Mouse (Mus musculus) forebrain, embryonic 14.5 days (tissue): ENCODE results near the gene Col1a1. TPM values are rescaled to one million over a fixed set of nuclear protein-coding genes. Genes with fewer than 3 reads are reported as not detected.

Source experiments
- ATAC-seq: fragments of 200-750 bp; cut with Nextera tagmentation; 2 replicates; pipeline ENCODE4 v1.8.0; 2017; ENCODE audit warnings: mild to moderate bottlenecking, moderate library complexity
- DNase-seq: peaks from one replicate; pipeline ENCODE4 v3.0.0-alpha.2; 2015; ENCODE audit warnings: low spot score
- H3K27ac ChIP-seq: fragments of 300-500 bp; sonication (generic); 2 replicates; pipeline ENCODE4 v1.5.1; 2014; ENCODE audit warnings: low read depth, mild to moderate bottlenecking, control low read depth, low read length, moderate library complexity
- H3K27me3 ChIP-seq: fragments of 300-500 bp; sonication (generic); replicated peaks from 2 replicates; pipeline ENCODE4 v1.6.1; 2014; ENCODE audit warnings: low read length, control low read depth, mixed read lengths; ENCODE audit not compliant: control insufficient read depth, insufficient read depth
- H3K36me3 ChIP-seq: fragments of 300-500 bp; sonication (generic); 2 replicates; pipeline ENCODE4 v1.6.1; 2014; ENCODE audit warnings: low read length, control low read depth; ENCODE audit not compliant: control insufficient read depth, insufficient read depth
- H3K4me1 ChIP-seq: fragments of 300-500 bp; sonication (generic); 2 replicates; pipeline ENCODE4 v1.6.1; 2014; ENCODE audit warnings: antibody characterized with exemption, low read length, control low read depth; ENCODE audit not compliant: control insufficient read depth, insufficient read depth
- H3K4me2 ChIP-seq: fragments of 300-500 bp; sonication (generic); 2 replicates; pipeline ENCODE4 v1.6.1; 2014; ENCODE audit warnings: mild to moderate bottlenecking, control low read depth, low read length
- H3K4me3 ChIP-seq: fragments of 300-500 bp; sonication (generic); 2 replicates; pipeline ENCODE4 v1.5.1; 2014; ENCODE audit warnings: low read depth, low read length, control low read depth
- H3K9ac ChIP-seq: fragments of 300-500 bp; sonication (generic); 2 replicates; pipeline ENCODE4 v1.6.1; 2014; ENCODE audit warnings: mild to moderate bottlenecking, low read length, control low read depth, moderate library complexity
- H3K9me3 ChIP-seq: fragments of 300-500 bp; sonication (generic); replicated peaks from 2 replicates; pipeline ENCODE4 v1.6.1; 2016; ENCODE audit warnings: low read length, control low read depth, mixed read lengths; ENCODE audit not compliant: control insufficient read depth
- WGBS: fragments of 180-500 bp; shearing (Covaris S2); extraction: QIAGEN DNeasy Blood & Tissue Kit; methylation state at CpG from one replicate; pipeline ENCODE4 v1.1.7; 2014; 5-methylcytosine and 5-hydroxymethylcytosine counted together
- polyA plus RNA-seq: library from polyadenylated mRNA; unstranded; fragments of >200 nt; fragmentation: Nextera tagmentation; extraction: Ambion mirVana; gene quantifications from 2 replicates; pipeline ENCODE4 v1.2.1, GENCODE M21; 2014

Gene Col1a1
- polyA plus RNA-seq, 1 experiment from 2014 or later: 20.6 TPM

- no peak overlapping the region for H3K27ac ChIP-seq
- no peaks in the 10 kb centered on the region for H3K36me3 ChIP-seq
- H3K9ac ChIP-seq: no peak overlapping the region
- no peak overlapping the region for H3K4me3 ChIP-seq
- no peaks in the 10 kb centered on the region for H3K9me3 ChIP-seq
- WGBS: 50% methylated on average over 4 of the region's 4 CpGs
- no peak overlapping the region for H3K4me2 ChIP-seq
- no peak for DNase-seq
- H3K27me3 ChIP-seq: no peaks in the 10 kb centered on the region
- ATAC-seq: no peak
- H3K4me1 ChIP-seq: peaks cover 4% of the 10 kb centered on the region; the same call in 1 of the 2 replicates
These were observed 37.3 kb downstream of the Col1a1 start for GRCm38 (mm10) chr11:94973313-94973712.

DNA sequence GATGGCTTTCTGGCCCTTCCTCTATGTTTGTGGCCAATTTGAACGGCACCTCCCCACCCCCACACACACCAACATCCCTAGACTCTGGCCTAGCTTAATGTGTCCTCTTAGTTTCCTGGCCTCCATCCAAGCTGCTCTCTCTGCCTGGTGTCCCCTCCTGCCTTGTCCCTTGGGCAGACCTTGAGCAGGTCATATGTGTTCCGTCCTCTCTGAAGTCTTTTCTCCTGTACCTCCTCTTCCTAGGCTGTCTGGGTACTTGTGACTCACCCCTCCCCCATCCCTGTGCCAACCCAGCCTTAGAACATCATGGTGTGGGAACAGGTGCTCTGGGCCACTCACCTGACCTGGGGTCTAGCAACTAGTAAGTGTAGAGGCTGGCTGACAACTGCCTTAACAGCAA is 38.9 kb downstream of the Col1a1 start:
- Histone ChIP-seq H3K4me2 (no peak overlapping the region), H3K4me1 (peaks cover 7% of the 10 kb centered on the region; the same call in 1 of the 2 replicates), H3K36me3 (no peaks in the 10 kb centered on the region), H3K4me3 (no peak overlapping the region), H3K9me3 (no peaks in the 10 kb centered on the region), H3K27me3 (no peaks in the 10 kb centered on the region), H3K9ac (no peak overlapping the region), H3K27ac (no peak overlapping the region)
- DNase-seq (no peak), ATAC-seq (no peak)
- 92% methylated on average over 2 of the region's 2 CpGs for WGBS

- Histone ChIP-seq H3K36me3 (no peaks in the 10 kb centered on the region), H3K4me2 (no peak within 1 kb of the TSS), H3K9ac (no peak within 1 kb of the TSS), H3K27ac (no peak within 1 kb of the TSS), H3K9me3 (no peaks in the 10 kb centered on the region), H3K4me1 (peaks cover 7% of the 10 kb centered on the region; the same call in 1 of the 2 replicates), H3K4me3 (no peak within 1 kb of the TSS), H3K27me3 (no peaks in the 10 kb centered on the region)
- DNase-seq: no peak
- 77% methylated on average over 5 of the region's 5 CpGs for WGBS
- ATAC-seq: no peak
These were observed 40.2 kb downstream of the Col1a1 start, which contains the start of gene Sgca for GRCm38 (mm10) chr11:94976199-94976598. Sgca (minus strand) TSS chr11:94976327.

GRCm38 (mm10) chr11:94978178-94978915 is 42.3 kb downstream of the Col1a1 start:
- H3K27me3 ChIP-seq: no peaks in the 10 kb centered on the region
- peaks cover 7% of the 10 kb centered on the region; the same call in 1 of the 2 replicates for H3K4me1 ChIP-seq
- ATAC-seq (peak; percentile 74), DNase-seq (peak; percentile 58)
- H3K27ac ChIP-seq: peak overlapping the region; percentile 96
- H3K4me2 ChIP-seq: peak overlapping the region; percentile 49
- no peaks in the 10 kb centered on the region for H3K36me3 ChIP-seq
- 35% methylated on average over 9 of the region's 9 CpGs for WGBS
- H3K9ac ChIP-seq: peak overlapping the region; percentile 70
- H3K4me3 ChIP-seq: peak overlapping the region; percentile 21
- H3K9me3 ChIP-seq: no peaks in the 10 kb centered on the region

GRCm38 (mm10) chr11:94978947-94979346 is 42.9 kb downstream of the Col1a1 start:
- Histone ChIP-seq H3K9ac (peak overlapping the region; percentile 70), H3K4me3 (peak overlapping the region; percentile 21), H3K4me1 (peaks cover 7% of the 10 kb centered on the region; the same call in 1 of the 2 replicates), H3K27me3 (no peaks in the 10 kb centered on the region), H3K36me3 (no peaks in the 10 kb centered on the region), H3K9me3 (no peaks in the 10 kb centered on the region), H3K4me2 (peak overlapping the region; percentile 49), H3K27ac (peak overlapping the region; percentile 96)
- ATAC-seq (peak; percentile 97), DNase-seq (peak; percentile 98)
- 1% methylated on average over 20 of the region's 20 CpGs for WGBS

- Histone ChIP-seq H3K9ac (peak overlapping the region; percentile 70; the same call in 1 of the 2 replicates), H3K27ac (peak overlapping the region; percentile 46; the same call in 1 of the 2 replicates), H3K4me2 (peak overlapping the region; percentile 49), H3K4me3 (no peak overlapping the region), H3K36me3 (no peaks in the 10 kb centered on the region), H3K4me1 (peaks cover 7% of the 10 kb centered on the region; the same call in 1 of the 2 replicates), H3K27me3 (no peaks in the 10 kb centered on the region), H3K9me3 (no peaks in the 10 kb centered on the region)
- 78% methylated on average over 11 of the region's 11 CpGs for WGBS
- no peak for ATAC-seq
- DNase-seq: no peak
These were observed 43.6 kb downstream of the Col1a1 start for GRCm38 (mm10) chr11:94979462-94980179.

- 56% methylated on average over 1 of the region's 1 CpGs for WGBS
- H3K9me3 ChIP-seq: no peaks in the 10 kb centered on the region
- H3K4me2 ChIP-seq: no peak overlapping the region
- H3K4me3 ChIP-seq: no peak overlapping the region
- ATAC-seq: no peak
- no peaks in the 10 kb centered on the region for H3K36me3 ChIP-seq
- no peak overlapping the region for H3K27ac ChIP-seq
- no peaks in the 10 kb centered on the region for H3K27me3 ChIP-seq
- H3K9ac ChIP-seq: no peak overlapping the region
- peaks cover 9% of the 10 kb centered on the region for H3K4me1 ChIP-seq
- no peak for DNase-seq
These were observed 49.1 kb downstream of the Col1a1 start for GRCm38 (mm10) chr11:94985140-94985539.

GRCm38 (mm10) chr11:94985822-94986221 is 49.8 kb downstream of the Col1a1 start:
- Histone ChIP-seq H3K4me3 (no peak overlapping the region), H3K4me1 (peaks cover 14% of the 10 kb centered on the region), H3K36me3 (no peaks in the 10 kb centered on the region), H3K4me2 (no peak overlapping the region), H3K27ac (no peak overlapping the region), H3K9ac (no peak overlapping the region), H3K9me3 (no peaks in the 10 kb centered on the region), H3K27me3 (no peaks in the 10 kb centered on the region)
- ATAC-seq (no peak), DNase-seq (no peak)
- 83% methylated on average over 5 of the region's 5 CpGs for WGBS

DNA sequence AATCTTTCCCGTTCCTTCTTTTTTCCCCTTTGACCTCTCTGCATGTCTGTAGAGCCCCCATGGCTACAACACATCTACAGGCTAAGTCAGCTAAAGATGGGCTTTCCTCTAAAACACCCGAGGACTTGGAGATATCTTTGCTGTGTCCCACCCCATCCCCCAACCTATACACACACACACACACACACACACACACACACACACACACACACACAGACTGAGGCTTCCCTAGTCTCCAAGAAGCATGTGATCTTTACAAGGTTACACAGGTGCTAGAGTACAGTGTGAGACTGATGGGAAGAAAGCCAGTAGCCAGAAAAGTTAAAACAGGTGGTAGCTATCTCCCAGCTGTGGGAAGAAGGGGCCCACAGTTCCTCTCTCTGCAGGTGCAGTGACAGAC is 50.4 kb downstream of the Col1a1 start:
- no peaks in the 10 kb centered on the region for H3K27me3 ChIP-seq
- no peak for ATAC-seq
- no peak overlapping the region for H3K4me2 ChIP-seq
- no peaks in the 10 kb centered on the region for H3K9me3 ChIP-seq
- H3K4me3 ChIP-seq: no peak overlapping the region
- peaks cover 14% of the 10 kb centered on the region for H3K4me1 ChIP-seq
- 77% methylated on average over 2 of the region's 2 CpGs for WGBS
- H3K9ac ChIP-seq: no peak overlapping the region
- no peak overlapping the region for H3K27ac ChIP-seq
- no peak for DNase-seq
- H3K36me3 ChIP-seq: no peaks in the 10 kb centered on the region
